Mouse (Mus musculus) left cerebral cortex, postnatal 14 days (tissue): ENCODE measurements around the gene Rorb. TPM values are rescaled to one million over a fixed set of nuclear protein-coding genes. Genes with fewer than 3 reads are reported as not detected.

Experiments used
- DNase-seq, 2 experiments: peaks; one replicate each; pipeline ENCODE4 v3.0.0; 2021 to 2022; ENCODE audit warnings: low spot score in 2 of 2, mixed read lengths in 1 of 2
- intact Hi-C: fragments of 180-260 bp; cut with DNase I; formaldehyde crosslinking; loops from one replicate; pipeline ENCODE4 v1.15.1; 2025
- total RNA-seq, 2 experiments: library from RNA; stranded (reverse); gene quantifications; 2 replicates each; pipeline ENCODE4 v1.2.3; 2021

Gene Rorb
- total RNA-seq, 2 experiments from 2014 or later: 53.4 to 75.6 TPM

DNA sequence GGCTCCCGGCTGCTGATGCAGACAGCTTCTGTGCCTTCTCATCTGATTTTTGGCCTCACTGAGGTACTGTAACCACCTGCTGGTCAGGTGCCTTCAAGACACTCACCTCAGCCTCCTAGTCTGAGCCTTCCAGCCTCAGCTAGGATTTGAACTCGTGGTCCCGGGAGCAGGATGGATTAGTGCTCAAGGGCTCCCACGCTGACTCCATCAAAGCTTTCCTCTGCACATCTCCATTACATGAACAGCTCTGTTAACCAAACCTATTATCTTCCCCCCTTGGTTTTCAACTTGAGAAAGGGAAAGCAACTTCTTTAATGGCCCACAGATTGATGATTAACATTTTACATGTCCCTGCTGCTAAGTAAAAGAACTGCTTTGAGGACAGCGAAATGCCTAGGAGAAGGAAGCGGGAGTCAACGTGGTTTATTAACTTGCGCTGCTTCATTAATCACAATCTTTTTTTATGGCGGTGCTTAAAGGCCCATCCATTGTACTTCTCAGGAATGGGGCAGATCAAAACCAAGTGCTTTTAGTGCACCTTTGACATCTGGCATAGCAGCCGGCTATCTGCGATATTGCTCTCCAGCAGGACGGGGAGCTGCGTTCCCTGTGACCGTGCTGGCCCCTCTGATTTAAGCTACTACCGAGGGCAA lies 208.8 kb downstream of the Rorb start:
- intact Hi-C loops: no loop called here
- no peak for DNase-seq

DNA sequence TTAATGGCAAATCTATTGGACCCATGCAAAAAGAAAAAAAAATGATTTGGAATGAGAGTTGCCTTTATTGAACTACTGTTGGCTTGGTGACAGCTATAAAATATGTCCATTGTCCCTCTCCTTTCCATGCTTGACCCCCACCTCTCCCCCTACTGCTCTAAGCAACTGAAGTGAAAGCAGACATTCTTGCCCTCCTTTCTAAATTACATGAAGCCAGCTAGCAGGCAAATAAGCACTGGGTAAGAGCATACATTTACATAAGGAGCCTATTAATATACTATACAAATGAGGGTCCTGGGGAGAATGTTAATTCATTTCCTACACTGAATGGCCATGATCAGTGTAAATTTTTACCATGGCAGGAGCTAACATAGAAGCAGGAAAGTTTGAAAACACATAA lies 212.8 kb downstream of the Rorb start:
- intact Hi-C loops: no loop called here
- no peak for DNase-seq

DNA sequence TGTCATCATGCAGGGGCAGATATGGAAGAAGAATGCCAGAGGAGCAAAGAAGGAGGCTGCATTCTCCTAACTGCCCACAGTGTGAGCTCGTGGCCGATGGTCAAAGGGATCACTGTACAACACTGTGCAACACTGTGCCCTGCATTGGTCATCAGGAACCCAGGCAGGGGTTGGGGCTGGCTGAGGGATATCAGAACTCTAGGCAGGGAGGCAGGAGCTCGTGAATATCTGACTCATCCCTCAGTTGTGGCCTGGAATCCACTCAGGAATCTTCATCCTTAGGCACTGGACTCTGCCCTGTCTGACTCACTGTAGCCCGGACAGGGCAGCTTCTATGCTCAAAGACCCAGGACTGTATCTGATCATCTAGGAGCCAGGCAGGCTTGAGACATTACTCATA lies 220.8 kb downstream of the Rorb start:
- intact Hi-C loops: no loop called here
- no peak for DNase-seq

DNA sequence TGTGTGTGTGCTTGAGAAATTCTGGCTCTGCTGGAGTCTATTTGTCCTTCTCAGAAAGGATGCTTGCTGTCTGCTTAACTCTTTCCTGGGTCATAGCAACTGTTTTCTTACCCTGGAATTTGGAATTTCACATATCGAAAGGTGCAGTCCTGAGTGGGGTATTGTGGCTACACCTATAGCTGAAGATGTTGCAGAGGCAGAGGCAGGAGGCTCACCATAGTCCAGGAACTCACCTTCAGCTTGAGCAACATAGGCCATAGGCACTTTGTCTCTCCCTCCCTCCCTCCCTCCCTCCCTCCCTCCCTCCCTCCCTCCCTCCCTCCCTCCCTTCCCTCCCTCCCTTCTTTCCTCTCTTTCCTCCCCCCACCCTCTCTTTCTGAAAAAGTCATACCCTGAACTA lies 221.4 kb downstream of the Rorb start:
- DNase-seq: no peak
- intact Hi-C loops: loop anchor here (10.0 kb wide), 1 partner anchor 215 kb away; no protein-coding TSS in a partner anchor

DNA sequence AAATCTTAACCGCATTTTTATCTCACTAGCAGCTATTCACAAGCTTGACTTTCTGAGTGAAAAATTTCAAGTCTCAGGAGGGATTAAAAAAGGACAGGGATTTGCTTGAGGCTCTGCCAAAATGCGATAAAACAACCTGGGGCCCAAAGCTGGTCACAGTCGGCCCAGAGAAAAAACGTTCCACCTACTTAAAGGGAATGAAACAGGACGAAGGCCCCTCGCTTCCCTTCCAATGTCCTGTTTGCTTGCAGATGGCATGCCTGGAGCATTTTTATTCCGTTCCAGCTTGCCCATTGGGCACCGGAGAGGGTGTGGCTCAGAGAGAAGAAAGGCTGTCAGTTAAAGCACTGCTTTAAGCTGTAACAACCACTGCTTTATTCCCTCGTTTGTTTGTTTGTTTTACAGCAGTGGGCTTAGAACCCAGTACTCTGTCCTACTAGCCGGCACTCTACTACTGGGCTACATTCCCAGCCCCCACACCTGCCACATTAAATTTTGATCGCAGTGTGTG lies 221.8 kb downstream of the Rorb start:
- intact Hi-C loops: loop anchor here (10.0 kb wide), 1 partner anchor 216 kb away; no protein-coding TSS in a partner anchor
- DNase-seq: peak; percentile 56 to 76

DNA sequence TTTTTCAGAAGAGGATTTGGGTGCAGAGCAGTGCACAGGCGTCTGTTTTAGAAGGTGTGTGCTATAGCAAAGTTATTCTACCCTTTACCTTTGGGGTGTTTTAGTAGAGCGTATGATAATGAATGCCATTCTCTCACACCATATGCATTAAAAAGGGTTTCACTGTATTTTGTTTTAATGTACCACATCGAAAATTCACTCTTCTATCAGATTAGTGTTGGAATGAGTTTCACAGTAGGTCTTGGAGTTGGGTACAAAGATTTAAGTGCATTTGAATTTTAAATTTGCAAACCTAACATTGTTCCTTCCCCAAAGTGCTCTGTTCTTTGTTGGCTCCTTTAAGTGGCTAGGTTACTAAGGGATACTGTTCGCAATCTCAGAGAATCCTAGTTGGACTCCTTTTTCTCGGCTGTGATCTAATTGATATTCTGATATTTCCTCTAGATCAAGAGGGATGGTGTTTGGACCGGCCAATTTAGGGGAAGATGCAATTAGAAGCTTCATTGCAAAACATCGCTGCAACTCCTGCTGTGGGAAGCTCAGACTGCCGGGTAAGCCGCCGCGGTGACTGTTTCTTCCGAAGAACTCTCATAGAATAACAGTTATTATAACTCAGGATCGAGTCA lies 222.4 kb downstream of the Rorb start:
- intact Hi-C loops: loop anchor here (10.0 kb wide), 1 partner anchor 216 kb away; no protein-coding TSS in a partner anchor
- DNase-seq: peak; percentile 45 to 62

DNA sequence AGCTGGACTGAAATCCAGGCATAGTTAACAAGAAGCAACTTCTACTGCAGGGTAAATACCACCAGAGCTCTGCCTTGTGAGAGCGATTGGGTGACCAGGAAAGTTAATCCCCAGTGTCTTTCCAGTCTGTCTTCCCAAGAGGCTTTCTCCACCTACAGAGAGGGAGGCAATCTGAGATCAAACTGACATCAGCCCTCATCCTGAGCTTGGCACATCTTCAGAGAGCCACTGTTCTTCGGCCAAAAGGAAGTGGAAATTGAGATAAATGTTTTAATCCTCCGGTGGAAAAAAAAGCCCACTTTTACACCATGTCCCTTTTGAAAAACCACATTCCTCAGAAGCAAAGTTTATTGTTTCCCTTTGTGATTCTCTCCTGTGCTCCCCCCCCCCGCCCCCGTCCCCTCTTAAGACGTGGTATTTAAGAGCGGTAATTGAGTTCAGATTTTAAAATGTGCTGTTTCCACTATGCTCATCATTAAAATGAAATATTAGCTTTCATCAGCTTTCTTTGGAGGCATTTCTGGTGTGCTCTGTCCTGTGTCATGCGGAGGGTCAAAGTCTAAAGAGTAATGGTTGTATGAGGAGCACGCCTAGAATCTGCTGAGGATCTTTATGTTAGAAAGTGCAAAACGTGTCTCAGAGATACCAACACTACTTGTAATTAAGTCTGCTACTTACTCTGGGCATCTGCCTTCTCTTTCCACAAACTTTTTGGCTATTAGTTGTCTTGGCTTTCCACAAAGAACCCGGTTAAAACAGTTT lies 223.2 kb downstream of the Rorb start:
- intact Hi-C loops: loop anchor here (10.0 kb wide), 1 partner anchor 217 kb away; no protein-coding TSS in a partner anchor
- DNase-seq: no peak

DNA sequence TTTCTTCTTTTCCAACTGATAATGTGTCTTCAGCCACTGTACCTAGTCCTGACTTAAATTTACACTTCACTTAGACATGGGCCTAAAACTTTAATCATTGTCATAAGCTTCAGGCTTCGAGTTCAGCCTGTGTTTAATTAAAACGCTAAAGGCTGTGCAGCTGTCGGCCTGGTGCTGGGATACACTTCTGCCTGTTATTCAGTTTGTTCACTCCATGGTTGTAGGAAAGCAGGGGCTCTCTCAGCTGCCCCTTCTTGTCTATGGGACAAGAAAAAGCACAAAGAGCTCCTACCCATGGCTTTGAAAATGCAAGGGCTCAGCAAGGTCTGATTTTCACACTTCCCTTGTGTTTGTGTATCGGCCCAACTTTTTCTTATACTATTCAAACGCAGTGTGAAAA lies 229.8 kb downstream of the Rorb start:
- DNase-seq: no peak
- intact Hi-C loops: loop anchor here (10.0 kb wide), 1 partner anchor 224 kb away; no protein-coding TSS in a partner anchor
